Mouse (Mus musculus) bone marrow, adult 2 months (tissue): Measurements from ENCODE around the gene Smarca1.

Experiments
- CTCF ChIP-seq: fragments of 200-500 bp; IDR thresholded peaks from 2 replicates; pipeline ENCODE4 v1.5.1; 2011; ENCODE audit warnings: low read length, control low read depth; ENCODE audit not compliant: control insufficient read depth, insufficient read depth
- POLR2A ChIP-seq: fragments of 200-500 bp; IDR thresholded peaks from 2 replicates; pipeline ENCODE4 v1.6.1; 2011; ENCODE audit warnings: low read depth, mild to moderate bottlenecking, control low read depth, low read length, borderline replicate concordance; ENCODE audit not compliant: control insufficient read depth

GRCm38 (mm10) chrX:47927981-47928380 lies 35.2 kb upstream of the Smarca1 start:
- no peak for TF ChIP-seq CTCF
- no peak for TF ChIP-seq POLR2A
